Mouse (Mus musculus): Measurements from ENCODE around the gene Ndufs3. TPM values are rescaled to one million over a fixed set of nuclear protein-coding genes. Genes with fewer than 3 reads are reported as not detected.
A peak's percentile ranks its signal among the peaks of the same experiment; 100 is the strongest.

The Ndufs3 gene
- polyA plus RNA-seq, 1 experiment from 2014 or later = 159 TPM

DNA sequence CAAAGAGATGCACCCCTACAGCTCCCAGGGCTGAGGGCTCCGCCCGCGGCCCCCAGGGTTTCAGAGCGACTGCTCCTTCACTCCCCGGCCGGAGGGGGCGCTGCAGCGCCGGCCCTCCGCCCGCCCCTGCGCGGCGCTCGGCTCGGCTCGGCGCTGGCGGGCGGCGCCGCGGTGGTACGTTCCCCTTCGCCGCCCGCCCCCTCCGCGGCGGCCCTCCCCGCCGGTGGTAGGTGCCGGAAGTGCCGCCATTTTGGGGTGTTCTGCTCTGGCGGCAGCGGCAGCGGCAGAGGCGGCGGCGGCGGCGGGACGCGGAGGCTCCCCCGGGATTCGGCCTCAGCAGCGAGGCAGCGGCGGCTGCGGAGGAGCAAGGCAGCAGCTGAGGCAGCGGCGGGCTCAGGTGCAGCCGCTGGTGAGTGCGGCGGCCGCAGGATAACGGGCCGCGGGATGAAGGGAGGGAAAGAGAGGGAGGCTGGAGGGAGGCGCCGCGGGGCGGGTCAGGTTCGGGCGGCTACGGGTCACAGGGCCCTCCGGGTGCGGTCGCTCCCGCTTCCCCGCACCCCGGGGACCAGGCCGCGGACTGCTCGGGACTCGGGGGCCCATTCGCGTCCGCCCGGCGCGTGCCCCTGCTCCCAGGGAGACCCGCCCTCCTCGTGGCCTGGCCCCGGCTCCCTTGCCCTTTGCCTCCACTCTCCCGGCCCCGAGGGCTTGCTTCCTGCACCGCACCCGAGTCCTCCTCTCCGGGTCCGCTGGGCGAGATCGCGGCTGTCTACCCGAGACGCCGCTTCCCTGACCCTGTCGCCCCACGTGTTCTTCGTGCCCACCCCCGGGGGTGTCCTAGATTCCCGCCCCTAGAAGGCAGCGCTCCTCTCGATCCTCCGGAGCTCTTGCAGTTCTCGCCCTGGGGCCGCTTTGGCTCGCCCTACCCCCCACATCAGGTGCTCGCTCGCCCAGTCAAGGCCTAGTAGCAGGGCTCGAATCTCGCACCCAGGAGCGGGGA, 35.9 kb upstream of the Ndufs3 start, which contains the start of gene Celf1:
Gene Celf1 (plus strand): TSS at position 150 of the 997 bp plus-strand sequence.
- Histone ChIP-seq H3K27me3 (replicated peaks; ENCODE audit: insufficient read depth, low read length) (no peaks in the 10 kb centered on the region), H3K4me1 (ENCODE audit: insufficient read depth, low read depth, low read length) (no peaks in the 10 kb centered on the region), H3K9ac (replicated peaks; ENCODE audit: low read depth) (peak within 1 kb of the TSS; percentile 82), H3K4me2 (replicated peaks; ENCODE audit: low read depth, low read length) (peak within 1 kb of the TSS; percentile 79), H3K4me3 (ENCODE audit: low read depth, low read length) (peak within 1 kb of the TSS; percentile 99), H3K27ac (ENCODE audit: low read length) (peak within 1 kb of the TSS; percentile 91), H3K36me3 (ENCODE audit: insufficient read depth, low read length) (no peaks in the 10 kb centered on the region), H3K9me3 (ENCODE audit: low read length) (no peaks in the 10 kb centered on the region)
- under 1% methylated on average over 54 of the region's 113 CpGs for WGBS
- no peak for TF ChIP-seq EP300 (IDR thresholded peaks at IDR 0.05)
- peak; percentile 62 for TF ChIP-seq CTCF (IDR thresholded peaks at IDR 0.05)
- ATAC-seq (peak; percentile 98), DNase-seq (ENCODE audit: low spot score) (peak; percentile 95)

DNA sequence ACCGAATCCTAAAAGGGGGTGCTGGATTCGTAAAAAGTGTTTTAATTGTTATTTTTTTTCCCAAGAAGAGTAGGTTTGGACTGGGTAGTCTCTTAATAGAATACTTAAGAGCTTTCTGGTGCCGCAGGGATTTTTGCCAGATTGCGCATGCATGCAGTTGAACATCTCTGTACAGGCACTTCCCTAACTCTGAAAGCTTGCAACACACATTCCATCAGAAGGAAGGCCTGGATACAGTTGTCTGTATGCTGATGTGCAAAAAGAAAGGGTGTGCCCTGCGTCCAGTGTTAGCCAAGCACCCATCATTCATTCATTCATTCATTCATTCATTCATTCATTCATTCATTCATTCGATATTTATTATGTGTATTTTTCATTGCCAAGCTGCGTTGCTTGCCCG, 35.1 kb upstream of the Ndufs3 start:
- Histone ChIP-seq H3K9me3 (ENCODE audit: low read length) (no peaks in the 10 kb centered on the region), H3K4me3 (ENCODE audit: low read depth, low read length) (peak overlapping the region; percentile 99), H3K9ac (replicated peaks; ENCODE audit: low read depth) (no peak overlapping the region), H3K36me3 (ENCODE audit: insufficient read depth, low read length) (no peaks in the 10 kb centered on the region), H3K4me1 (ENCODE audit: insufficient read depth, low read depth, low read length) (no peaks in the 10 kb centered on the region), H3K27me3 (replicated peaks; ENCODE audit: insufficient read depth, low read length) (no peaks in the 10 kb centered on the region), H3K27ac (ENCODE audit: low read length) (no peak overlapping the region), H3K4me2 (replicated peaks; ENCODE audit: low read depth, low read length) (peak overlapping the region; percentile 79)
- ATAC-seq = peak; percentile 32; the same call in 1 of the 2 replicates
- DNase-seq (ENCODE audit: low spot score) = peak; percentile 68
- 34% methylated on average over 8 of the region's 8 CpGs for WGBS
- TF ChIP-seq EP300 (IDR thresholded peaks at IDR 0.05) = no peak
- TF ChIP-seq CTCF (IDR thresholded peaks at IDR 0.05) = no peak

GRCm38 (mm10) chr2:90938362-90938761, 33.7 kb upstream of the Ndufs3 start:
- H3K27me3 ChIP-seq (replicated peaks; ENCODE audit: insufficient read depth, low read length) = no peaks in the 10 kb centered on the region
- 66% methylated on average over 3 of the region's 3 CpGs for WGBS

DNA sequence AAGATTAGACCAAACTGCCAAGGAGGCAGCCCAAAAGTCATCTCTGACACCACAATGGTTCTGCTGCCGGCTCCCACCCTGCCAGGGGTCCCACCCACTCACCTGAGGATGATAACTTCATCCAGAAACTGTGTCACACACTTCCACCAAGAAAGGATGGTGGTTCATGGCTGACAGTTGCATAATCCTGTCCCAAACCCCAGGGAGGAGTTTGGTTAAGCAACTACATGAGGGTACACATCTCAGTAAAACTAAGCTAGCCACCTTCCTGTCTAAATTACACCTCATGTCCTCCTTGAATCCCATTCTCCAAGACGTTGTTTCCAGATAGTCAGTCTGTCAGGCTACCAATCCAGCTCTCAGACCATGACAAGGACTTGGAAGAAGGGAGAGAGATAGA, 27.6 kb upstream of the Ndufs3 start:
- TF ChIP-seq CTCF (IDR thresholded peaks at IDR 0.05) (no peak), EP300 (IDR thresholded peaks at IDR 0.05) (no peak)
- no peak overlapping the region for H3K4me2 ChIP-seq (replicated peaks; ENCODE audit: low read depth, low read length)
- no peaks in the 10 kb centered on the region for H3K27me3 ChIP-seq (replicated peaks; ENCODE audit: insufficient read depth, low read length)
- H3K4me1 ChIP-seq (ENCODE audit: insufficient read depth, low read depth, low read length) = no peaks in the 10 kb centered on the region
- H3K27ac ChIP-seq (ENCODE audit: low read length) = no peak overlapping the region
- DNase-seq (ENCODE audit: low spot score) = no peak
- H3K4me3 ChIP-seq (ENCODE audit: low read depth, low read length) = no peak overlapping the region
- no peak for ATAC-seq
- no peaks in the 10 kb centered on the region for H3K36me3 ChIP-seq (ENCODE audit: insufficient read depth, low read length)
- no peaks in the 10 kb centered on the region for H3K9me3 ChIP-seq (ENCODE audit: low read length)
- 68% methylated on average over 2 of the region's 2 CpGs for WGBS
- no peak overlapping the region for H3K9ac ChIP-seq (replicated peaks; ENCODE audit: low read depth)

More at GRCm38 (mm10) chr2:90938362-90938761, 33.7 kb upstream of the Ndufs3 start:
- TF ChIP-seq CTCF (IDR thresholded peaks at IDR 0.05) (no peak), EP300 (IDR thresholded peaks at IDR 0.05) (no peak)
- Histone ChIP-seq H3K4me1 (ENCODE audit: insufficient read depth, low read depth, low read length) (no peaks in the 10 kb centered on the region), H3K27ac (ENCODE audit: low read length) (no peak overlapping the region), H3K36me3 (ENCODE audit: insufficient read depth, low read length) (no peaks in the 10 kb centered on the region), H3K9me3 (ENCODE audit: low read length) (no peaks in the 10 kb centered on the region), H3K4me3 (ENCODE audit: low read depth, low read length) (no peak overlapping the region), H3K9ac (replicated peaks; ENCODE audit: low read depth) (no peak overlapping the region), H3K4me2 (replicated peaks; ENCODE audit: low read depth, low read length) (no peak overlapping the region)
- ATAC-seq (no peak), DNase-seq (ENCODE audit: low spot score) (no peak)

GRCm38 (mm10) chr2:90931829-90932228, 27.2 kb upstream of the Ndufs3 start:
- WGBS = 30% methylated on average over 8 of the region's 8 CpGs
- no peak overlapping the region for H3K4me3 ChIP-seq (ENCODE audit: low read depth, low read length)
- TF ChIP-seq CTCF (IDR thresholded peaks at IDR 0.05) = no peak
- TF ChIP-seq EP300 (IDR thresholded peaks at IDR 0.05) = no peak
- no peaks in the 10 kb centered on the region for H3K36me3 ChIP-seq (ENCODE audit: insufficient read depth, low read length)
- H3K27me3 ChIP-seq (replicated peaks; ENCODE audit: insufficient read depth, low read length) = no peaks in the 10 kb centered on the region
- ATAC-seq (no peak), DNase-seq (ENCODE audit: low spot score) (no peak)
- H3K9me3 ChIP-seq (ENCODE audit: low read length) = no peaks in the 10 kb centered on the region
- no peak overlapping the region for H3K9ac ChIP-seq (replicated peaks; ENCODE audit: low read depth)
- no peak overlapping the region for H3K27ac ChIP-seq (ENCODE audit: low read length)
- no peak overlapping the region for H3K4me2 ChIP-seq (replicated peaks; ENCODE audit: low read depth, low read length)
- H3K4me1 ChIP-seq (ENCODE audit: insufficient read depth, low read depth, low read length) = no peaks in the 10 kb centered on the region

DNA sequence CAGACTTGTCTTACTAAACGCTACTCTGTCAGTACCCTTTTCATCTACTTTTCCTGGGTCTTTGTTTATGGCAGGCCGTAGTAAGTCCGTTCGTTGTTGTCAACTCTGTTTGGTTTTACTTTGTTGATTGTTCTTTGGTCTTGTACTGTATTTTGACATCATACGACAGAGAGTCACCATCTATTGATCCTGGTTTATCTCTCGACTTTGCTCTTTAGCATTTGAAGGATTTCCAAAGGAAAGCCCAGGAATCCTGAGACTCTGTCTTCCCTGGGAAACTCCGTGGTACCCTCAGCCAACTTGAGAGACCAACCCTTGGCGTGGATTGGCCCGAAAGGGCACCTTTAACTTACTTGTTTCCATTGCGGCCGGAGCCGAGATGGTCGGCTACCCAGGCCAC, 23.9 kb upstream of the Ndufs3 start:
- no peaks in the 10 kb centered on the region for H3K9me3 ChIP-seq (ENCODE audit: low read length)
- H3K9ac ChIP-seq (replicated peaks; ENCODE audit: low read depth) = no peak overlapping the region
- no peak overlapping the region for H3K4me2 ChIP-seq (replicated peaks; ENCODE audit: low read depth, low read length)
- H3K27me3 ChIP-seq (replicated peaks; ENCODE audit: insufficient read depth, low read length) = no peaks in the 10 kb centered on the region
- ATAC-seq (no peak), DNase-seq (ENCODE audit: low spot score) (no peak)
- no peak overlapping the region for H3K27ac ChIP-seq (ENCODE audit: low read length)
- H3K36me3 ChIP-seq (ENCODE audit: insufficient read depth, low read length) = no peaks in the 10 kb centered on the region
- TF ChIP-seq CTCF (IDR thresholded peaks at IDR 0.05) (no peak), EP300 (IDR thresholded peaks at IDR 0.05) (no peak)
- H3K4me1 ChIP-seq (ENCODE audit: insufficient read depth, low read depth, low read length) = no peaks in the 10 kb centered on the region
- WGBS = 84% methylated on average over 13 of the region's 13 CpGs
- no peak overlapping the region for H3K4me3 ChIP-seq (ENCODE audit: low read depth, low read length)

All from lung, postnatal 0 days (tissue).